Mouse (Mus musculus): ENCODE results near the gene Tenm4.

- TF ChIP-seq POLR2AphosphoS2 (IDR thresholded peaks at IDR 0.05; ENCODE audit: low read depth, low read length) (no peak), KAT2A (IDR thresholded peaks at IDR 0.05; ENCODE audit: insufficient replicate concordance, low read length) (no peak), EP300 (IDR thresholded peaks at IDR 0.05; ENCODE audit: low read length) (no peak), MAX (IDR thresholded peaks at IDR 0.05; ENCODE audit: low read length) (no peak)
These were observed 428.0 kb downstream of the Tenm4 start for GRCm38 (mm10) chr7:96599081-96599480.

Measured in CH12.LX (cell line).